Mouse (Mus musculus): ENCODE measurements at regions not wholly inside any gene's neighbourhood (a gene's known extent, or its start where the extent isn't known, plus 50 kb on each side); places are given as distances from the start of the nearest gene placed in this dataset.

DNA sequence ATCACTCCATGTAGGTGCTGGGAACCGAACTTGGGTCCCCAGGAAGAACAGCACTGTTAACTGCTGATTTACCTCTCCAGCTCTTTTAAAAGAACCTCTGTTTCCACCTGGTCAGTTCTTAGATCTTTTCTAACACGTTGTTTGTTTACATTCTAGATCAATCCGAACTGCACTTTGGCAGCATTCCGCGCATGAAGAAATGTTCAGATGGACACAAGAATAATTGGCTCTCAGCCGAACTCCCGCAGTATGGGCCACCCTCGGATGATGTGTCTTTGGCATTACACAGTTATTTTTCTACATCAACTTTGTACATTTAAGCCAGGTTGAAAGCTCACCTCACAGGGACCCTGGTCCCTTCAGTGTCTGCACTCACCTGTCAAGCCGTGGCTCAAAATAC, 57.7 kb upstream of the Irs2 start:
- Histone ChIP-seq H3K4me3 (ENCODE audit: control insufficient read depth, insufficient read depth, low read length) (no peak overlapping the region), H3K4me1 (replicated peaks; ENCODE audit: control insufficient read depth, insufficient read depth, low read length) (no peaks in the 10 kb centered on the region), H3K27me3 (ENCODE audit: control insufficient read depth, insufficient read depth, low read length) (no peaks in the 10 kb centered on the region), H3K27ac (ENCODE audit: control insufficient read depth, insufficient read depth, low read length) (no peak overlapping the region), H3K36me3 (ENCODE audit: control insufficient read depth, insufficient read depth, low read length) (no peaks in the 10 kb centered on the region)
- WGBS, result 94% methylated on average over 9 of the region's 9 CpGs
- TF ChIP-seq CTCF (IDR thresholded peaks at IDR 0.05; ENCODE audit: borderline replicate concordance, control insufficient read depth, extremely low read depth, insufficient read depth, low read length, poor library complexity), result no peak
- TF ChIP-seq POLR2A (IDR thresholded peaks at IDR 0.05; ENCODE audit: control insufficient read depth, extremely low read depth, insufficient read depth, low read length, poor library complexity), result no peak
- no peak for DNase-seq

DNA sequence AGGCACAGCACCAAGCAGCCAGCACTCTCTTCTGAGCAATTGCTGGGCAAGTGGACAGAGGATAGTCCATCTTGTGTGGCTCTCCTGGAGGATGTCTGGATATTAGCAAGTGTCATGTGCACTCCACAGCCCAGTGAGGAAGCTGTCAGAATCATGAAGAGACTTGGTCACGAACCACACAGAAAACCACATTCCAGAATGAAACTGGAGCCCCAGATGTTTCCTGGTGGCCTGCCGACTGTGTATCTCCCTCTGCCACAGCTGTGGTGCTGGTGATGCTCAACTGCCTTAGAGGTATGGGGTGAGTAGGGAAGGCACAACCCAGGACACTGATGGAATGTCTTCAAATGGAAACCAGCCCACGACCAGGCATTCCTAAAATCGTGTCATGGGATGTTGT, 57.0 kb upstream of the Irs2 start:
- Histone ChIP-seq H3K27ac (ENCODE audit: control insufficient read depth, insufficient read depth, low read length) (no peak overlapping the region), H3K27me3 (ENCODE audit: control insufficient read depth, insufficient read depth, low read length) (no peaks in the 10 kb centered on the region), H3K4me1 (replicated peaks; ENCODE audit: control insufficient read depth, insufficient read depth, low read length) (no peaks in the 10 kb centered on the region), H3K36me3 (ENCODE audit: control insufficient read depth, insufficient read depth, low read length) (no peaks in the 10 kb centered on the region), H3K4me3 (ENCODE audit: control insufficient read depth, insufficient read depth, low read length) (no peak overlapping the region)
- TF ChIP-seq POLR2A (IDR thresholded peaks at IDR 0.05; ENCODE audit: control insufficient read depth, extremely low read depth, insufficient read depth, low read length, poor library complexity), result no peak
- no peak for TF ChIP-seq CTCF (IDR thresholded peaks at IDR 0.05; ENCODE audit: borderline replicate concordance, control insufficient read depth, extremely low read depth, insufficient read depth, low read length, poor library complexity)
- DNase-seq, result no peak
- WGBS, result 10% methylated on average over 4 of the region's 4 CpGs

DNA sequence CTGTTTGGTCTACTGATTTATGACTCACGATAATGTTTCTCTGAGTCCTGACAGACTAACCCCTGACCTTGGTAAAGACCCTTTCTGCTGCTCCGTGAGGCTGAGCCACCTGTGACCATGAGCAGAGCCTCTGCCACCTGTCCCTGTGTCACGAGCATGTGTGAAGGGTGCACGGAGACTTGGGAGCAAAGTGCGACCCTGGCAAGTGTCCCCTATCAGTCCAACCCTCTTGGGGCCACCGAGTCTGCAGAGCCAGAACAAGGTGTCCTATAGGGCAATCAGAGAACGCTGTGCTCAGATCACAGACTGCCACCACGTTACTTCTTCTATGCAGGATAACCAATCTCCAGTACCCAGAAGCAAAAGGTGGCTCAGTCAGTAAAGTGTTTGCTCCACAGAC, 54.8 kb upstream of the Irs2 start:
- no peak overlapping the region for H3K27ac ChIP-seq (ENCODE audit: control insufficient read depth, insufficient read depth, low read length)
- H3K4me1 ChIP-seq (replicated peaks; ENCODE audit: control insufficient read depth, insufficient read depth, low read length), result no peaks in the 10 kb centered on the region
- H3K4me3 ChIP-seq (ENCODE audit: control insufficient read depth, insufficient read depth, low read length), result no peak overlapping the region
- H3K36me3 ChIP-seq (ENCODE audit: control insufficient read depth, insufficient read depth, low read length), result no peaks in the 10 kb centered on the region
- DNase-seq, result no peak
- no peaks in the 10 kb centered on the region for H3K27me3 ChIP-seq (ENCODE audit: control insufficient read depth, insufficient read depth, low read length)
- WGBS, result 91% methylated on average over 8 of the region's 8 CpGs
- TF ChIP-seq CTCF (IDR thresholded peaks at IDR 0.05; ENCODE audit: borderline replicate concordance, control insufficient read depth, extremely low read depth, insufficient read depth, low read length, poor library complexity) (no peak), POLR2A (IDR thresholded peaks at IDR 0.05; ENCODE audit: control insufficient read depth, extremely low read depth, insufficient read depth, low read length, poor library complexity) (no peak)

DNA sequence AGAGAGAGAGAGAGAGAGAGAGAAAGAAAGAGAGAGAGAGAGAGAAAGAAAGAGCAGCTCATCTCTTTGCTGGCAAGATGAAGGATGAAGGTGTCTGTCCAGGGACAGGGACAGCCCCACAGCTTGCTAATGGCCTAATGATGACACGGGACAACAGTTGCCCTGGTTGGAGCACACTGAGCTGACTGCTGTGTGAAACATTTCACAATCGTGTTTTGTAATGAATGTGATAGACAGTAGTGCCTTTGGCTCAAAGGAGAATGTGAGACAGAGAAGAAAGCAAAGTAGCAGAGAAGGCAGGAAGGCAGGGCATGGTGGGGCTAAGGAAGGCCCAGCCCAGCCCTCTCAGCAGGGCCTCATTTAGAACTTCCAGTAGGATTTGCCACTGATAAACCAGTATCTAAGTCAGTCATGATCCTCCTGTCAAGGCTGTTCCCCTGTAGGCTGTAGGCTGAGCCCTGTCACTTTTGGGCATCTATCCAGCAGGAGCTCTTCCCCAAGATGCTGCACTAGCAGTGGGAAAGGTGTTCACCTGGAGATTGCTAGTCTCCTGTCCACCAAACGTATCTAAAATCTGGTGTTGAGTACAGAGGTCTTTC, 54.2 kb upstream of the Irs2 start:
- no peaks in the 10 kb centered on the region for H3K27me3 ChIP-seq (ENCODE audit: control insufficient read depth, insufficient read depth, low read length)
- H3K27ac ChIP-seq (ENCODE audit: control insufficient read depth, insufficient read depth, low read length), result no peak overlapping the region
- H3K4me1 ChIP-seq (replicated peaks; ENCODE audit: control insufficient read depth, insufficient read depth, low read length), result no peaks in the 10 kb centered on the region
- H3K36me3 ChIP-seq (ENCODE audit: control insufficient read depth, insufficient read depth, low read length), result no peaks in the 10 kb centered on the region
- no peak overlapping the region for H3K4me3 ChIP-seq (ENCODE audit: control insufficient read depth, insufficient read depth, low read length)
- no peak for TF ChIP-seq POLR2A (IDR thresholded peaks at IDR 0.05; ENCODE audit: control insufficient read depth, extremely low read depth, insufficient read depth, low read length, poor library complexity)
- TF ChIP-seq CTCF (IDR thresholded peaks at IDR 0.05; ENCODE audit: borderline replicate concordance, control insufficient read depth, extremely low read depth, insufficient read depth, low read length, poor library complexity), result no peak
- 81% methylated on average over 3 of the region's 3 CpGs for WGBS
- DNase-seq, result no peak

DNA sequence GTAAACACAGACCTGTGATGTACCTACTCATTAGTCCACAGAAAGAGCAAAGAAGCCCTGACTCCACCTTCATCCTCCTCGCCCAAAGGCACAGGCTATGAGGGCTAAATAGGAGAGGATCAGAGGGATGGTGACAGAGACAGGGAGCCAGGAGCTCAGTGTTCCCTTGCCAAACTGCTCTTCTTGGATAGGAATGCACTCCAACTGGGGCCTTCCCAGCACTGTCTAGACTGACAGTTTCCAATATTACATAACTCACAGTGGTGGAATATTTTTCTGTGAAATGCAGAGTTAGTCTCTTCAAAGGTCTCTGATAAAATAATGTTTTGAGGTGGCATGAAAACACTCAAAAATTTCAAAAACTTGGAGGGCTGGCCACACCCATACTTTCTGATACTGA, 53.5 kb upstream of the Irs2 start:
- TF ChIP-seq CTCF (IDR thresholded peaks at IDR 0.05; ENCODE audit: borderline replicate concordance, control insufficient read depth, extremely low read depth, insufficient read depth, low read length, poor library complexity) (no peak), POLR2A (IDR thresholded peaks at IDR 0.05; ENCODE audit: control insufficient read depth, extremely low read depth, insufficient read depth, low read length, poor library complexity) (no peak)
- Histone ChIP-seq H3K27me3 (ENCODE audit: control insufficient read depth, insufficient read depth, low read length) (no peaks in the 10 kb centered on the region), H3K36me3 (ENCODE audit: control insufficient read depth, insufficient read depth, low read length) (no peaks in the 10 kb centered on the region), H3K4me3 (ENCODE audit: control insufficient read depth, insufficient read depth, low read length) (no peak overlapping the region), H3K27ac (ENCODE audit: control insufficient read depth, insufficient read depth, low read length) (no peak overlapping the region), H3K4me1 (replicated peaks; ENCODE audit: control insufficient read depth, insufficient read depth, low read length) (no peaks in the 10 kb centered on the region)
- 78% methylated on average over 1 of the region's 1 CpGs for WGBS
- no peak for DNase-seq

DNA sequence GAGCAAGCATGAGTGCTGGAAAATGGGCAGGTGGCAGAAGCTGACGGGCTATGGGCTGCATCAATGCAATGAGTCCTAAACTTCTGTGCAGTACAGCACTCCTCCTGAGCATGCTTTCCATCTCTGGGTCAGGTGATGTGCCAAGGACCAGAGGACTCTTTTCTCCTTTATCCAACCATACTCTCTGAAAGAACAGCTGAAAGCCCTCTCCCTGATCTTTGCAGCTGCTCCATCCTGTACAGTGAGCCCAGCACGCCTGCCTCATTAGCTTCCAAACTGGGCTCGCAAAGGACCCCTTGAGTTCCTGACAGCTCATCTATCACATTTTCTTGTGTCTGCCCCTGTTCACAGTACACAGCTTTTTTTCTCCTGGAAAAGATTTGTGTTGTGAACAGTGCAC, 52.3 kb upstream of the Irs2 start:
- 93% methylated on average over 3 of the region's 3 CpGs for WGBS
- Histone ChIP-seq H3K36me3 (ENCODE audit: control insufficient read depth, insufficient read depth, low read length) (no peaks in the 10 kb centered on the region), H3K27ac (ENCODE audit: control insufficient read depth, insufficient read depth, low read length) (no peak overlapping the region), H3K27me3 (ENCODE audit: control insufficient read depth, insufficient read depth, low read length) (no peaks in the 10 kb centered on the region), H3K4me1 (replicated peaks; ENCODE audit: control insufficient read depth, insufficient read depth, low read length) (no peaks in the 10 kb centered on the region), H3K4me3 (ENCODE audit: control insufficient read depth, insufficient read depth, low read length) (no peak overlapping the region)
- TF ChIP-seq POLR2A (IDR thresholded peaks at IDR 0.05; ENCODE audit: control insufficient read depth, extremely low read depth, insufficient read depth, low read length, poor library complexity) (no peak), CTCF (IDR thresholded peaks at IDR 0.05; ENCODE audit: borderline replicate concordance, control insufficient read depth, extremely low read depth, insufficient read depth, low read length, poor library complexity) (no peak)
- DNase-seq, result no peak

DNA sequence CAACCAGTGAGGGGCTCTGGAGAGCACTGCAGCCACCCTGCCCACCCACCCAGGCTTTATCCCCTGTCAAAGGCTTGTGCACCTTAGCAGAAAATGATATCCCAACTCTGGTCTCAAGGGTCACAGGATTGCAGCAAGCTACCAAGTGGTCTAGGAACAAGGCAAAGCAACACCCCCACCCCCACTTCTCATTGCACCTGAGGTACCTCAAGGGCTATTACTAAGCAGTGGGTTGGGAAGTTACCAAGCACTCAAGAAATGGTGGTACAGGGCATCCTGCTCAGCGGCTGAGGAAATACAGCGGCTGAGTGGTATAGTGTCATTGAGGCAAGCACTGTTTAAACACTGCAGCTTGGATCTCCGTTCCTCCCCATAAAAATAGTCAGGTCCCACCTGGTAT, 50.1 kb upstream of the Irs2 start:
- Histone ChIP-seq H3K4me3 (ENCODE audit: control insufficient read depth, insufficient read depth, low read length) (no peak overlapping the region), H3K36me3 (ENCODE audit: control insufficient read depth, insufficient read depth, low read length) (no peaks in the 10 kb centered on the region), H3K27ac (ENCODE audit: control insufficient read depth, insufficient read depth, low read length) (no peak overlapping the region), H3K27me3 (ENCODE audit: control insufficient read depth, insufficient read depth, low read length) (no peaks in the 10 kb centered on the region), H3K4me1 (replicated peaks; ENCODE audit: control insufficient read depth, insufficient read depth, low read length) (no peaks in the 10 kb centered on the region)
- 92% methylated on average over 3 of the region's 3 CpGs for WGBS
- no peak for TF ChIP-seq CTCF (IDR thresholded peaks at IDR 0.05; ENCODE audit: borderline replicate concordance, control insufficient read depth, extremely low read depth, insufficient read depth, low read length, poor library complexity)
- no peak for TF ChIP-seq POLR2A (IDR thresholded peaks at IDR 0.05; ENCODE audit: control insufficient read depth, extremely low read depth, insufficient read depth, low read length, poor library complexity)
- DNase-seq, result no peak
